Mouse (Mus musculus): ENCODE measurements around the gene Trpm4.

Gene Trpm4

GRCm38 (mm10) chr7:45312686-45313453 lies 20.7 kb downstream of the Trpm4 start:
- DNase-seq (ENCODE audit: low spot score in 2 of 2) = no peak

DNA sequence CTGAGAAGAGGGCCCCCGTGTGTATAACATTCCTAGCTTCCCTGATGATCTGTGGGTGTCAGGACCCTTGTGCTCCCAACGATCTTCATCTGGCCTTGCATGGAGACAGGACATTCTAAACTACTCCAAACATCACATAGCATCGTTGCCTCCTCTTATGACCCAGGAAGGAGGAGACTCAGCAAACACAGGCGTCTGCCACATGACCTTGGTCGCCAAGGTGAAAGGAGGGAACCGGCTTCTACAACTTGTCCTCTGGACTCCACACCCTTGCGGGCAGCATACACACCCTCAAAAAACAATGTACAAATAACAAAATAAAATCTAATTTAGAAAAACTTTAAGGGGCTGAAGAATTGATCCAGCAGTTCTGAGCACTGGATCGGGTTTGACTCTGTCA lies 21.6 kb downstream of the Trpm4 start:
- no peak for DNase-seq (ENCODE audit: low spot score in 2 of 2)

DNA sequence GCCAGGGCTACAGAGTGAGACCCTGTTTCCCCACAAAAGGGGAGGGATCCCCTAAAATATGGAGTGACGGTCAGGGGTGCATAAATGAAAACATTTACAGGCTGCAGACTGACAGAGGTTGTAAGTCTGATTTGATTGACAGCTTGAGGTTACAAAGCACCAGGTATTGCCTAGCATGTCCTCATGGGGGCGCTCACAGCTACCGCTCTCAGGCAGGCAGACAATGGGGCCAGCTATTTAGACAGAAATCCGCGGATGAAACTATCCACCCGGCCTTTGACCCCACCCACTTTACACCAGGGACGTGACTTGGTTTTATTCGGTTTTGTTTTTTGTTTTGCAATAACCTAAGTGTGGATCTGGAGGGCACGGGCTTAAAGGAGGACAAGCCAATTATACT lies 24.1 kb downstream of the Trpm4 start:
- peak in 1 of 2 experiments; percentile 50 for DNase-seq (ENCODE audit: low spot score in 2 of 2)

DNA sequence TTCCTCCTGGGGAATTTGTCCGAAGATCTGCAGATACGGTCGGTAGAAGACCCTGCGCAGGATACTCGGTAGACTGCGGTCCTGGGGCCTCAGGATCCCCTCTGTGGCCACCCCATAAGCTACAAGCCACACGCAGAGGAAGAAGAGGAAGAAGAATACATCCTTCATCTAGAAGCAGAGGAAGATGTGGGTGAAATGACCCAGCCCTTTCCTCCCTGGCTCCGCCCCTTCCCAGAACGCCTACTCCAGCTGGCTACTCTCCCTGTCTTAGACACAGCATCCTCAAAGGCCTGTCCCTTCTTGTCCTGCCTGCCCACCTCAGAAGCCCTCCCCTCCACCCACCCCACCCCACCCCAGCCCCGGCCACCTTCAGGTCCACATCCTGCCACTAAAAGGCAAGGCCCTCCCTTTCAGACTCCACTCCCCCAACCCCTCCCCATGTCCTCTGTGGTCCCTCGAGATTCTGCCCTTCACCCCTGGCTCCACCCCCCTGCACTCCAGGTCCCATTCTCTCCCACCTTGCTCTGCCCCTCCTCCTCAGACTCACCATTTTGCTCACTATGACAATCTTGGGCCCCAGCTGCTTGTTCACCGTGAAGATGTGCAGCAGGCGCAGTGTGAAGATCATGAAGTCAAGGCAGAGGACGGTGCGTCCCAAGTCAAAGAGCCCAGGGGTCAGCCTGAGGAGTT lies 24.9 kb downstream of the Trpm4 start:
- no peak for DNase-seq (ENCODE audit: low spot score in 2 of 2)

DNA sequence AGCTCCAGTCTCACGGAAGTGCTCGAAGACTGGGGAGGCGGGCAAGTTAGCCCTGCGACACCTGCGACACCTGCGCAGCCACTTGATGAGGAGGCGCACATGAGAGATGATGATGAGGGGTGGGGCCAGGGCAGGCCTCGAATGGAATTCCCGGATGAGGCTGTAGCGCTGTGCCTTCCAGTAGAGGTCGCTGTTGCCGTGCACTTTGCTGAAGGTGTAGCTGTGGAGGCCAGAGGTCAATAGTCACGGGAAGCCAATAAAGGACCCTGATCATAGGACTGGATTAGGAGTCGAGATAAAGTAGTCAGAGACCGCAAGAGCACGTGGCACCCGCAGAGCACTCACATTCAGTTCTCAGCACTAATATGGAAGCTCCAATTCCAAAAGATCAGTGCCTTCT lies 28.3 kb downstream of the Trpm4 start:
- peak; percentile 62 to 67 for DNase-seq (ENCODE audit: low spot score in 2 of 2)

DNA sequence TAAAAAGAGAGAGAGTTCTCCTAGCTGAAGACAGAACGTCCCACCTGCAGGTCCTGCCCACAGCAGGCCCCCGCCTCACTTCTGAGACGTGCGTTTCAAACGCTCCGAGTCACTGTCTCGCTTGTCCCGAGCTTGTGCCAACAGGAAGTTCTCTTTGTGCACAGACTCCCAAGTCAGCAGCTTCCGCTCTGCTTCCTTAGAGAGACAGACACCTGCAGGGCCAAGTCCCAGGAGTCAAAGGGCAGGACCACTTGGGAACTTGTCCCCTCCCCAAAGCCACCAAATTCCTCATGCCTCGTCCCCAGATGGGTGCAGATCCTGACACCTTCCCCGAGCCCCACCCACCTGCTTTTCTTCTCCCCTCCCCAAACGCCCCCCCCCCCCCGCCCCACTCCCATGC lies 28.7 kb downstream of the Trpm4 start:
- DNase-seq (ENCODE audit: low spot score in 2 of 2) = no peak

DNA sequence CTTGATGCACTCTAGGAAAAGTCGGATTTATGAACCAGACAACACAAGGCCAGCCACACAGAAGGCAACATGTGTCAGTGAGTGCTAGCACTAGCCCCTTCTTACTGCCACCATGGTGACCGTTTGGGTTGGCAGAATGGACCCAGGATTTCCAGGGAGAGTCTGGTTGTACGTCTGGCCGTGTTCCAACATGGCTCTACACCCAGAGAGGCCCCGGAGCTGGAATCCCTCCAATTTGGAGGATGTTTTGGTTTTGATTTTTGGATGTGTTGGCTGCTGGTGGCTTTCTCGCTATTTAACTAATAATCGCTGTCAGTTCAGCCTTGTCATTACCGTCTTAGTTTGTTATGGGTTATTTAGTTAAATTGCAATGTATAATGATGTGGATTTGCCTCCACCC lies 31.0 kb downstream of the Trpm4 start:
- no peak for DNase-seq (ENCODE audit: low spot score in 2 of 2)

GRCm38 (mm10) chr7:45300270-45300669 lies 33.3 kb downstream of the Trpm4 start:
- DNase-seq (ENCODE audit: low spot score in 2 of 2) = peak; percentile 83 to 85

DNA sequence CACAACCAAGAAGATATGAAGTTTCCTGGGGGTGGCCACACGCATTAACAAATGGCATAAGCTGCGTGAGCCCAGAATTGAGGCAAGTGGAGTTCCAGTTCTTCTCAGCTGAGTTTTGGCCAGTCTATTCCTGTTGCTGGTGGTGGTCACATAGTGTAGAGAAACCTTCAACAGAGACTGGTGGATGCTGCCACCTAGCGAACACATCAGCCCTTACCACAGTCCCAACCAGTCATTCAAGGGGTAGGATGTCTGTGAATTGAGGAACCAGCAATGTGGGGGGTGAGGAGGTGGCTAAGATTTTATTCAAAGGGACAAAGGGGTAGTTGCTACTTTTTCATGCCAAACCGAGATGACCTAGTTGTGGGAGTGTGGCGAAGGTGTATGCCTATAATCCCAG lies 33.8 kb downstream of the Trpm4 start:
- peak; percentile 79 to 87 for DNase-seq (ENCODE audit: low spot score in 2 of 2)

GRCm38 (mm10) chr7:45297563-45297962 lies 36.0 kb downstream of the Trpm4 start:
- DNase-seq (ENCODE audit: low spot score in 2 of 2) = no peak

DNA sequence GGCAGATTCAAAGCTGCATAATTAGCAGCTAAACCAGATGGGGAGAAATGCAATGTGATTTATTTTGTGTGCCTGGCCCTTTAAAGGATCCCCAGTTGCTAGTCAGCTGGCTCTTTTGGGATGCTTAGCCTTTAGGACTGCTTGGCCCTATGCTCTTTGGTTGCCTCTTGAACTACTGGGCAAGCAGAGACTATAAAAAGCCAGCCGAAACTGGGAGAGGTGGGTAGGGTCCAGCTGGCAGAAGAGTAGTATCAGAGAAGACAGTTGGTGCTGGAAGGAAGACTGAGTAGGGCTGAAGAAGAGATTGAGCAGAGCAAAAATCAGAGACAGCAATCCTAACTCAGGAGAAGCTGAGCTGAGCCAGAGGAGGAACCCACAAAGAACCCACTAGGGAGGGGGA lies 37.0 kb downstream of the Trpm4 start:
- DNase-seq (ENCODE audit: low spot score in 2 of 2) = no peak

DNA sequence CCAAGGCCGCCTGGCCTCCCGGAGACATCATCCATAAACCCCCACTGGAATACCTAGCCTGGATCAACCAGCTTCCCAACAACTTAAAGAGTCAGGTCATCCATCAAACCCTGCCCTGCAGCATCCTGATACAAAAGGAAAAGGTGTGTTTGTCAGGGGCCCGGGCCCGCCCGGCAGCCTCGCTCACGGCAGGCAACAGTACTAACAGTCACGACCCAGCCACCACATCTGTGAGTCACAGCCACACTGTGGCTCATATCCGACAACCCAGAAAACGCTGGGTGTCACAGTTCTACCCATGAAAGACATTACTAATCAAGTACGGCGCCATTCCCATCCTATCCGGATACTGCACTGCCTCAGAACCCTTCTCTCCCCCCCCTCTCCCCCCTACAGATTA lies 47.1 kb downstream of the Trpm4 start:
- no peak for DNase-seq (ENCODE audit: low spot score in 2 of 2)

DNA sequence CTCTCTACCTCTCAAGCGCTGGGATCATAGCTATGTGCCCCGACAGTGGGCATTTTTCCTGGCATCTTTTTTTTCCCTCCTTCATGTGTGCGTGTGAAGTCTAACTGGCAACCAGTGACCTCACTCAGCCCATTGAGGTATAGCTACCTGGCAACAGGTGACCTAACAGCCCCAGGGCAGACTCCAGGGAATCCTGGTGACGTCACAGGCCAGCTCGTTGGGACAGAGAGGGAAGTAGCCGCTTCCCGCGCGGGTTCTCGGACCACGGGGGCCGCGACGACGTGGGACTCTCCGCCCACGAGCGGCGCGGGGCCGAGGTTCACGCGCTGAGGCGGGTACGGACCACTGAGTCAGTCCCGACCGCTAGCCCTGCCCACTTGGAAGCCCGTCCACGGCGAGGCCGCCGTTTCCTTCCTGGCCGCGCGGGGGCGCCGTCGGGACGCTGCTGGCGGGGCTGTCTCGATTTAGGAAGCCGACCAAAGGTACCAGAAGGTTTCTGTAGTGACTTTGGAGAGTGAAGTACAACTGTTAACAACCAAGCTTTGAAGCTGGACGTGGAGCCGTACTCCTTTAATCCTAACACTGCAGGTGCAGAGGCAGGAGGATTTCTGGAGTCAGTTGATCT lies 56.3 kb downstream of the Trpm4 start, which contains the start of gene Slc6a21:
Slc6a21 (plus strand) TSS at position 378 of the 625 bp plus-strand sequence.
- DNase-seq (ENCODE audit: low spot score in 2 of 2) = peak; percentile 75 to 76

DNA sequence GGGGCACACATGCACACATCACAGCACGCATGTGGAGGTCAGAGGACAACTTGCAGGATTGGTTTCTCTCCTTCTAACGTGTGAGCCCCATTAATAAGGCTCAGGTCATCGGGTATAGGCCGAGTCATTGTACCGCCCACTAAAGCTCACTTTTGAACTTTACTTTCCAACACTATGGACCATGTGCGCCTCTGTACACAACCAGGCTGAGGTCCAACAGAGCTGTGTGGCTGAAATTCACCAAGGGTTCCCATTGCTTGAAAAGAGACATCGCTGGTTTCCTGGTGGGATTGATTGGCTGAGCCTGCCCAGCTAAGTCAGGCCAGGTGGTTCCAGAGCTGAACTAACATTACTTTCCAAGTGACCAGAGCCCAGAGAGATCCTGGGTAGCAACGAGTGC lies 59.9 kb downstream of the Trpm4 start:
- no peak for DNase-seq (ENCODE audit: low spot score in 2 of 2)

- DNase-seq (ENCODE audit: low spot score in 2 of 2) = no peak
Observed at GRCm38 (mm10) chr7:45272786-45273412, 60.7 kb downstream of the Trpm4 start.

DNA sequence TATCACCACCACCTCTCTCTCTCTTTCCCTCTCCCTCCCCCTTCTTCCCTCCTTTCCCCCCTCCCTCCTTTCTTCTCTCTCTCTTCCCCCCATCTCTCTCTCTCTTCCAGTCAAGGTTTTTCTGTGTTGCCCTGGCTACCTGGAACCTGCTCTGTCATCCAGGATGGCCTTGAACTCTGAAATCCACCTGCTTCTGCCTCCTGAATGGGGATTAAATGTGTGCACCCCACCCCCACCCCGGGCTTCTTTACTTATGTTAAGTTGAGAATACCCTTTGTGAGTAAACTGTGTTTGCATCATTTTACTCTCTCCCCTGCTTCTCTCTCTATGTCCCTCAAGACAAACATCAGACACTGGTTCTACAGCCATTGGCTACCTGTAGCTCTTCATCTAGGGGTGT lies 68.1 kb downstream of the Trpm4 start:
- DNase-seq (ENCODE audit: low spot score in 2 of 2) = no peak

DNA sequence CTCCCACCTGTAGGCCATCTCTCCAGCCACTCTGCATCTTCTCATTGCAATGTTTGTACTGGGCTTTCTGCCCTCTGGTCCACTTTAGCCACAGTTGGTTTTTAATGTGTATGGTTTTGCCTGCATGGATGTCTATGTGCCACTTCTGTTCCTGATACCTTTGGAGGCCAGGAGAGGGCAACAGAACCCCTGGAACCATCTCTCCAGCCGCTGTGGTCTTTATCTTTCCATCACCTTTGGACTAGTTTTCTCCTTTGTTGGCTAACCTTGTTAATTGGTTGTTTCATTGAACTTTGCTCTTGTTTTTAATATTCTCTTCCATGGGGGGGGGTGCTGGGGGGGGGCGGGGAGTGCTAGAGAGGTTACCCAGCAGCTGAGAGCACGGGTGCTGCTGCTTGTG lies 69.2 kb downstream of the Trpm4 start:
- DNase-seq (ENCODE audit: low spot score in 2 of 2) = no peak

- no peak for DNase-seq (ENCODE audit: low spot score in 2 of 2)
Observed at GRCm38 (mm10) chr7:45263006-45263607, 70.5 kb downstream of the Trpm4 start.

DNA sequence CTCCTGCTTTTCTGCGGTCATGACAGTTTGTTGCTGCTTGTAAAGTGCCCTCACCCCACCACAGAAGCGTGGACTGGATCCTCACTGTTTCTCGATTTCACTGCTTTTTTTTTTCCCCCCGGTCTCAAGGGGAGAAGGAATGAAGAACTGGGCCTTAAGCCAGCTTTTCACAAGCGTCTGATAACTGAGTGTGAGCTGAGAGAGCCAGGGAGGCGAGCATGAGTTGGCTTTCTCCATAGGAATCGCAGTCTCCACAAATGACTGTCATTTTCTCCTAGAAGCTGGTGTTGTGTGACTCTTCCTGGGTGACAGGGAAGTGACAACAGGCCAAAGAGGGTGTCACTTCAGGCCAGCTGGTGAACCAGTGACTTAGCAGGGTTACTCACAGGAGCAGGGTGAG lies 71.3 kb downstream of the Trpm4 start:
- no peak for DNase-seq (ENCODE audit: low spot score in 2 of 2)

- no peak for DNase-seq (ENCODE audit: low spot score in 2 of 2)
Observed at GRCm38 (mm10) chr7:45259281-45259680, 74.3 kb downstream of the Trpm4 start.

GRCm38 (mm10) chr7:45257063-45257840 lies 76.3 kb downstream of the Trpm4 start:
- peak; percentile 55 to 63 for DNase-seq (ENCODE audit: low spot score in 2 of 2)
